Mouse (Mus musculus) layer of hippocampus, postnatal 14 days (tissue): ENCODE data around the gene Naa35. TPM values are rescaled to one million over a fixed set of nuclear protein-coding genes. Genes with fewer than 3 reads are reported as not detected.

ENCODE experiments used
- DNase-seq, 2 experiments: peaks; one replicate each; pipeline ENCODE4 v3.0.0; 2021 to 2022; ENCODE audit warnings: low spot score in 2 of 2, mixed read lengths in 1 of 2
- total RNA-seq, 2 experiments: library from RNA; stranded (reverse); gene quantifications; 2 replicates each; pipeline ENCODE4 v1.2.3; 2021

Naa35 gene
- total RNA-seq, 2 experiments from 2014 or later, result 85.8 to 92.9 TPM

- DNase-seq, result no peak
These were observed 49.6 kb downstream of the Naa35 start for GRCm38 (mm10) chr13:59634637-59635036.

GRCm38 (mm10) chr13:59637800-59638199, 52.7 kb downstream of the Naa35 start:
- no peak for DNase-seq

- DNase-seq, result no peak
These were observed 54.5 kb downstream of the Naa35 start for GRCm38 (mm10) chr13:59639368-59640177.

GRCm38 (mm10) chr13:59640178-59640440, 55.0 kb downstream of the Naa35 start:
- no peak for DNase-seq

GRCm38 (mm10) chr13:59642818-59643217, 57.8 kb downstream of the Naa35 start:
- no peak for DNase-seq

GRCm38 (mm10) chr13:59645491-59645890, 60.4 kb downstream of the Naa35 start:
- DNase-seq, result no peak

- no peak for DNase-seq
These were observed 61.7 kb downstream of the Naa35 start for GRCm38 (mm10) chr13:59646674-59647244.

GRCm38 (mm10) chr13:59647484-59647883, 62.4 kb downstream of the Naa35 start:
- DNase-seq, result no peak

GRCm38 (mm10) chr13:59648598-59648997, 63.5 kb downstream of the Naa35 start:
- DNase-seq, result no peak

- DNase-seq, result no peak
These were observed 64.7 kb downstream of the Naa35 start for GRCm38 (mm10) chr13:59649781-59650180.

GRCm38 (mm10) chr13:59652651-59653050, 67.6 kb downstream of the Naa35 start:
- no peak for DNase-seq

GRCm38 (mm10) chr13:59653136-59653535, 68.1 kb downstream of the Naa35 start:
- no peak for DNase-seq

GRCm38 (mm10) chr13:59654465-59654864, 69.4 kb downstream of the Naa35 start:
- no peak for DNase-seq

- DNase-seq, result no peak
These were observed 70.8 kb downstream of the Naa35 start for GRCm38 (mm10) chr13:59655718-59656315.

GRCm38 (mm10) chr13:59656316-59656832, 71.3 kb downstream of the Naa35 start:
- no peak for DNase-seq

- DNase-seq, result no peak
These were observed 71.9 kb downstream of the Naa35 start for GRCm38 (mm10) chr13:59656975-59657388.

- DNase-seq, result no peak
These were observed 72.7 kb downstream of the Naa35 start for GRCm38 (mm10) chr13:59657781-59658180.

- no peak for DNase-seq
These were observed 75.3 kb downstream of the Naa35 start for GRCm38 (mm10) chr13:59660371-59660770.

GRCm38 (mm10) chr13:59661387-59661786, 76.3 kb downstream of the Naa35 start:
- no peak for DNase-seq

- DNase-seq, result no peak
These were observed 76.9 kb downstream of the Naa35 start for GRCm38 (mm10) chr13:59661966-59662365.

- no peak for DNase-seq
These were observed 79.1 kb downstream of the Naa35 start for GRCm38 (mm10) chr13:59663939-59664712.

GRCm38 (mm10) chr13:59667763-59668162, 82.7 kb downstream of the Naa35 start:
- no peak for DNase-seq
